ENCODE assay signal across 11 mouse cellular contexts in the genomic region with DNA sequence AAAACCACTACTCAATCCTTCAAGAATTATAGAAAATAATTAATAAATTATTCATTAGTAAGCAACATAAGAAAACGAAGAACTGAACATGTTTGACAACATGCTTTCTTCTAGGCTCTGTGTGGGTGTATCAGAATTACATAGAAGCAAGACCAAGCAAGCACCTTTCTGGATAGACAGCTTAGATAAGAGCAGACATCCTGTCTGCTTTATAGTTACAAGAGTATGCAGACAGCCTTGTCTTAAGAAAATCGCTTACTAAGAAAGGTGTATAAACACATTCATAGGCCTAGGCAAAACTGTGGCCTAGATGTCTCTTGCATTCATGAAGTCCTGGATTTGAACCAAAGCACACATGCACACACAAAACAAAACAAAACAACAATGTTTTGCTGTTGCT.
"Had no signal": no experiment of that assay in that cellular context is flagged by ENCODE, and none has a peak within 500 bp of the region (broad histone marks: within the 10 kb centered on the region; RNA-seq: fewer than 3 reads in every experiment).

No protein-coding gene starts in this region.

- DNase-seq: kidney, adult 2 months; kidney, postnatal 14 days; lung, adult 18-20 months; right cerebral cortex, adult 18-20 months; thymus, postnatal 14 days had no signal

- ATAC-seq: intestine, embryonic 16.5 days; midbrain, embryonic 13.5 days had no signal

- H3K4me1 ChIP-seq: kidney, embryonic 15.5 days; midbrain, embryonic 13.5 days had no signal

- H3K27ac ChIP-seq: kidney, embryonic 15.5 days; limb, embryonic 15.5 days; midbrain, embryonic 13.5 days; neural tube, embryonic 15.5 days; stomach, postnatal 0 days had no signal

- H3K4me3 ChIP-seq: kidney, embryonic 15.5 days; limb, embryonic 15.5 days; midbrain, embryonic 13.5 days; neural tube, embryonic 15.5 days had no signal

- H3K9ac ChIP-seq: kidney, embryonic 15.5 days; limb, embryonic 15.5 days; midbrain, embryonic 13.5 days; neural tube, embryonic 15.5 days had no signal

- H3K9me3 ChIP-seq: kidney, embryonic 15.5 days; limb, embryonic 15.5 days; midbrain, embryonic 13.5 days; neural tube, embryonic 15.5 days had no signal

- H3K27me3 ChIP-seq: kidney, embryonic 15.5 days; limb, embryonic 15.5 days; midbrain, embryonic 13.5 days; neural tube, embryonic 15.5 days had no signal

- H3K4me2 ChIP-seq: kidney, embryonic 15.5 days; limb, embryonic 15.5 days; midbrain, embryonic 13.5 days; neural tube, embryonic 15.5 days had no signal
